Mouse (Mus musculus) cerebellum, adult 11-12 months (tissue): Measurements from ENCODE around the gene Aldoc.
"Not testable (repeated sequence)": the region's sequence is repeated elsewhere in the genome, so short reads cannot be mapped to it uniquely, and the experiment has no call there.

Source experiments
- DNase-seq: peaks from one replicate; pipeline ENCODE4 v3.0.0; 2022

The Aldoc gene

DNA sequence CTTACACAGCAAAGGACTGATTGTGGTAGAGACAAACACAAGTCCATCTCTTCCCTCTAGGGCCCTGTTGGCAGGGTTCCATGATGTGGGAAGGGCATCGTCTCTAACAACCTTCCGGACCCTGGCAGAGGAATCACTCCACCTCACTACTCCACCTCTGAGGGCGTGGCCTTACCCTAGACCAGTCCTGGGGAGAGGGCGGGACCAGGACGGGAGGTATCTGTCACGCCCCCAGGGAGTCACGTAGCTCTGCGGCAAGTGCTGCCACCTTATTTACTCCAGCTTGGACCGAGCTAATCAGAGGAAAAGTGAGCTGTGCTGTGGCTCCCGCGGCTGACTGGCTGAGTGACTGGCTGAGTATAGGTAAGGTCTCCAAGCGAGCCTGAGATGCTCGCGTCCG lies at the start of gene Aldoc:
Gene Aldoc, plus strand, starts transcription at position 109 of the 400 bp plus-strand sequence.
- DNase-seq, result peak; percentile 96

DNA sequence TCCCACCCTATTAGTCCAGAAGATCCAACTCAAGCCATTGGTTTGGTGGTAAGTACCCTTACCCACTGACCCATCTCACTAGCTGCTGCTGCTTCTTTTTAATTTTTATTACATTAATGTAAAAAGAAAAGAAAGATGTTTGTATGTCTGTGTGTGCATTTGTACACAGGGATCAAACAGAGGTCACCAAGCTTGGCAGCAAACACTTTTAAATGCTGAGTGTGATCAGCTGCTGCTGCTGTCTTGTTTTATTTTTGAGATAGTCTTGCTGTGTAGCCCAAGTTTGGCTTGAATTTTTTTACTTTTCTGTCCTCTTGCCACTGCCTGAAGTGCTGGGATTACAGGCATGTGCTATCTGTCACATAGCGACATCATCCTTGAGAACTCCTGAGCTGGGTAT lies 47.2 kb upstream of the Aldoc start:
- no peak for DNase-seq

DNA sequence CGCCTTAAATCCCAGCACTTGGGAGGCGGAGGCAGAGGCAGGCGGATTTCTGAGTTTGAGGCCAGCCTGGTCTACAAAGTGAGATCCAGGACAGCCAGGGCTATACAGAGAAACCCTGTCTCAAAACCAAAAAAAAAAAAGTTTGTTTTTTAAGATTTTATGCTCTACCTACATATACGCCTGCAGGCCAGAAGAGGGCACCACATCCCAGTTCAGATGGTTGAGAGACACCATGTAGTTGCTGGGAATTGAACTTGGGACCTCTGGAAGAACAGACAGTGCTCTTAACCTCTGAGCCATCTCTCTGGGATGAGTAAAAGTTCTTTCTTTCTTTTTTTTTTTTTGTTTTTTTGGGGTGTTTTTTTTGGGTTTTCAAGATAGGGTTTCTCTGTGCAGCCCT lies 46.6 kb upstream of the Aldoc start:
- not testable (repeated sequence) for DNase-seq

DNA sequence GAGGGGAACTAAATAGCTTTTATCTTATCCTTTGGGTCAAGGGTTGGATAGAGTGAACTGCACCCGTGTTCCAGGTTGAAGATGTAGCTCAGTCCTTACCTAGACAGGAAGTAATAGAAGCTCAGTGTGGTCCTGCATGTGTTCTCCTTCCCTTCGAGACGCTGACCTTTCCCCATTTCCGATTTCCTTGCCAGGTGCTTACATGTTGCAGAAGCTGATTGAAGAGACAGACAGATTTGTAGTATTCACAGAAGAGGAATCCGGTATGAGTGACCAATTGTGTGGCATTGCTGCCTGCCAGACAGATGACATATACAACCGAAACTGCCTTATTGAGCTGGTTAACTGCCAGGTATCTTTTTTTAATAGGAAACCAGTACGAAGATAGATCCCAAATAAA lies 43.9 kb upstream of the Aldoc start:
- no peak for DNase-seq

DNA sequence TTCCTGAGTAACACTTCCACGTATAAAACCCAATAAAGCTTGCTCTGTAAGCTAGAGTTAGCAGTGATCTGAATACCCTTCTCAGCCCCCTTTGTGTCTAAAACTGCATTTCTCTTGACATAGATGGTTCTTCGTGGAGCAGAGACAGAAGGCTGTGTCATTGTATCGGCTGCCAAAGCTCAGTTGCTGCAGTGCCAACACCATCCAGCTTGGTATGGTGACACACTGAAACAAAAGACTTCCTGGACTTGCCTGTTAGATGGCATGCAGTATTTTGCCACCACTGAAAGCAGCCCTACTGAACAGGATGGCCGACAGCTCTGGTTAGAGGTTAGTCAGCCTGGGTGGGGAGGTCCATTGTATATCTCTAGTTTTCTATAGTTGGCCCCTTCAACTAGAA lies 43.2 kb upstream of the Aldoc start:
- DNase-seq, result no peak

DNA sequence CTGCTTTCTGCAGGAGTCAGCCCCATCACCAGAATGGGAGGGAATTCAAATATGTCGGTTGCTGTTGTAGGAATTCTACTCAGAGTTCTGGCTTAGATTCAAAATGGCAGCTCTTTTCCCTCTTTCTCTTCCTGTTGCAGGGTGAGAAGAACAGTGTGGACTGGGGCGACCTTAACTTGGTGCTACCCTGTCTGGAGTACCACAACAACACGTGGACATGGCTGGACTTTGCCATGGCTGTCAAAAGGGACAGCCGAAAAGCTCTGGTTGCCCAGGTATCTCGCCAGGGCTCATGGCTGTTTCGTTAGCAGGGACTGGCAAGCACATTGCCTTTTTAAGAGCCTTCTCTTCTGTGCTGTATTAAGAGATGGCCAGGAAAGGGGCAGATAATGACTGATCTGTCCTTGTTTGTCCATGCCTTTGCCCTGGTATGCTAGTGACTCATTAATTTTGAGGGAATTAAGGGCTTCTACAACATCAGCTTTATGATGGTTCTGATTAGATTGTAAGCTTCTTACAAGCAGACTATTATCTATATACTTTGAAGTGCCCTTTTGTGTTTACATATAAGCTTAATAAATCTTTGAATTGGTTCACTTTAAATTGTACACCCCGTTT lies 33.5 kb upstream of the Aldoc start:
- no peak for DNase-seq

DNA sequence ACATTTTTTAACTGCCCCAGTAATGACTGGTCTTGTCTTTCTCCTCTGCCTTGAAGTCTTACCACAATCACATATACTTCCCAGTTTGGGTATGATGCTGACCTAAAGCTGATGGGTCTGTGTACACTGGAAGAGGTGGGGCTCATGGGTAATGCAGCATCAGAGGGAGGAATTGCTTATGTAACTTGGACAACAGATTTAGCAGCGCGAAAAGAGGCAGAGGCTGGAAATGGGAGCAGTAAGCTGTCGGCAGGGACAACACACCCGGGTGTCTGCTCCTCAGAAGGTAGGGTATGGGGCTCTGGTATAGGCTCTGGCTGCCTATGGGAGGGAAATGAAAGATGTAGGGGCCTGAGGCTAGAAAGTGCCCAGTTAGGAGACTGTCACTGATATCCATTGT lies 32.1 kb upstream of the Aldoc start, which contains the start of gene BC030499:
Gene BC030499, plus strand, starts transcription at position 188 of the 400 bp plus-strand sequence.
- no peak for DNase-seq

DNA sequence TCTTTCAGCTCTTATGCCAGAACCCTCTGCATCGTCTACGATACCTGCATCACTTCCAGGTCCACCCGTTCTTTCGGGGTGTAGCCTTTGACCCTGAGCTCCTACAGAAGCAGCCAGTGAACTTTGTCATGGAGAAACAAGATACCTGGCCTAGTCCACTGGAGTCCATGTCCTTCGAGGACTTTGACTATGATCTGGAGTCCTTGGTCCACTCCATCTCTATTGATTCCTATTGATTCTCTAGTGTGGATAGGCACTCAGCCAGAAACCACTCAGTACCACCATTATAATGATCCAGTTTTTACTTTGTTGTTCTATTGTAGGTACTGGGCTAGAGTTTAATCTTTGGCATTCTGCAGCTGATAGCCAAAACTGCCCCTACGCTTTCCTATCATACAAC lies 28.2 kb upstream of the Aldoc start:
- DNase-seq, result no peak

DNA sequence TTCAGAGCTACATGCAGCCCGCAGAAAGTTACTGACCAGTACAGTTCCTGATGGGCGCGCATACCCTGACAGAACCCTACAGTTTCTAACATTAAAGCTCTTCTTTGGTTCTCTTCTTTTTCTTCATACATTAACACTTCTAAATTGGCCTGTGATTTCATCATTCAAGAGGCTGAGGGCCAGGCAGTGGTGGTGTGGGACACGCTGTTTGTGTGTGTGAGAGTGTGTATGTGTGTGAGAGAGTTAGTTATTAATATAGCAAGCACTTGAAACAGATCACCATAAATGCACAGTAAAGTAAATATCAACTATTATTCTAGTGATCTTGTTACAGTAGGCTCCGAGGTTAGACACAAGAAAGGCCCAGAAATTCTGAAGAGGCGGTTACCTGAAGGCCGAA lies 21.9 kb upstream of the Aldoc start:
- DNase-seq, result no peak

DNA sequence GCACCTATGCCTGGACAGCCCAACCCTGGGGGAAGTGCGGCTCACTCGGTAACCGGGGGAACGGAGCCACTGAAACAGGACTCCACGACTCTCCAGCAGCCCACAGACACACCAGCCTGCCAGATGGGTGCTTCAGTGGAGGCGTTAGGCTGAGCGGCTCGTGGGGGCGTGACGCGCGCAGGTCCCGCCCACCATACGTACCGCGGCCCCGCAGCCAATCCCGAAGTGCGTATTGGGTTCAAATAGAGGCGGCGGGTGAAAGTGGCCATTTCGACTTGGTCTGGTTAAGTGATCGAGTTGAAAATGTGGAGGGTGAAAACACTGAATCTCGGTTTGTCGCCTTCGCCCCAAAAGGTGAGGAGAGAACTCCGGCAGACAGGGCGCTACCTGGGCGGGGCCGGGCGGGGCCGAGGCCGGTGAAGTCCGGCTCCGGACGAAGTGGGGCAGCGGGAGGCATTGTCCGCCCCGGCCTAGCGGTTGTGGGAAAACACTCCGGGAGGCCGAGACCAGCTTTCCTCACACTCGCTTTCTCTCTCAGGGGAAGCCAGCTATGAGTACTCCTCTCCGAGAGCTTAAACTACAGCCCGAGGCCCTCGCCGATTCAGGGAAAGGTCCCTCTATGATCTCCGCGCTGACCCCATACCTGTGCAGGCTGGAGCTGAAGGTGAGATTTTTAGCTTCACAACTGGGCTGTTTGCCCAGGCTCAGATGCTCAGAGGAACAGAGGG lies 21.2 kb upstream of the Aldoc start, which contains the start of gene Spag5:
Gene Spag5, plus strand, starts transcription at position 173 of the 728 bp plus-strand sequence.
- peak; percentile 82 for DNase-seq

DNA sequence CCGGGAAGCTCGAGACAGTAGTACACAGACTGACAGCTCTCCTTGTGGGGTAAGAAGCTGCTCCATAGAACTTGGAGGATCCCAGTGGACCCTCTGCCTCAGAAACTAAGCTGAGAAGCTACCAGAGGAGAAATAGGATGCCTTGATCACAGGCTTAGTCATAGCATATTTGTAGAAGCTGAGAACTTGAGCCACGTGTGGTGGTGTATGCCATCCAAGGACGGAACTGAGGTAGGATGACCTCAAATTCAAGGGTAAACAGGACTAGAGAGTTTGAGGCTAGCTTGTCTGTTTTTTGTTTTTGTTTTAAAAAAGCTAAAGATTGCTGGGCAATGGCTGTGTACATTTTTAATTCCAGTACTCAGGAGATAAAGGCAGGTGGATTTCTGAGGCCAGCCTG lies 17.5 kb upstream of the Aldoc start:
- DNase-seq, result no peak

DNA sequence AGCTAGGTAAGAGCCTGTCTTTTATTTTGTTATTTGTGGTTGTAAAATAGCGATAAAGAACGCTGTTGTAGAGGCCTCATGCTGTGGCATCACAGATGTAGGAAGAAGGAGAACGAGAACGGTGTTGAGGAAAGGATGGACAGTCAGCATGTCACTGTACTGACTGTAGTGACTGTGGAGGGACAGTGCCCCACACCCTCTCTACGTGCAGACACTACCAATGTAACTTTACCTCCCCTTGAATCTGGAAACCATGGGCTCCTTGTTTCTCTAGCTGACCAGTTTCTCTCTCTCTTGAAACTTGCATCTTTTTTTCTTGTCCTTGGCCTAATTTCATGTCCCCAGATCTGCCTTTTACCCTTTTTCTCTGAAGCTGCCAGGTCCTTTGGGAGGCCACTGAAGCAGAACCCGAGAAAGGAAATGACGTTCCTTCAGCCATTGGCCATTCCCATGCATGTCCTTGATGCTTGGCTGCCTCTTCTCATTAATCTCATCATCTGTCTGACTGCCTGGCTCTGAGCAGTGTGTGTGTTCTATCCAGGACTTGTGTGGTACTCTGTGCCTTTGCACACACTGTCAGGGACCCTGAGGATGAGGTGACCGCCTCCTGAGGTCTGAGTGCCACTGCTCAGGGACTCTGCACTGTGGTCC lies 11.8 kb upstream of the Aldoc start:
- no peak for DNase-seq

DNA sequence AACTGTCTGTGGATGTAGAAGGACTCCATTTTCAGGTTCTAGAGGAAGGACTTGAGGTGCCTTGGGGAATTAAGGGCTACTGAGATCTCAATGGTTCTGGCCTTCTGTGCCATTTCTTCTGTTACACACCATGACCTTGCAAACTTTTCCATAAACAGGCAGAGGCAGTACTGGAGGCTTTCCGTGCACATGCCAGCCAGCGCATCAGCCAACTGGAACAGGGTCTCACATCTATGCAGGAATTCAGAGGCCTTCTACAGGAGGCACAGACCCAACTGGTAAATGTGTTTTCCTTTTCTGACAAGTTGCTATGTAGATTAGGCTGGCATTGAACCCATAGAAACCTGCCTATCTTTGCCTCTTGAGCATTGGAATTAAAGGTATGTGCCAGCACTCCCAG lies 9.1 kb upstream of the Aldoc start:
- DNase-seq, result no peak

DNA sequence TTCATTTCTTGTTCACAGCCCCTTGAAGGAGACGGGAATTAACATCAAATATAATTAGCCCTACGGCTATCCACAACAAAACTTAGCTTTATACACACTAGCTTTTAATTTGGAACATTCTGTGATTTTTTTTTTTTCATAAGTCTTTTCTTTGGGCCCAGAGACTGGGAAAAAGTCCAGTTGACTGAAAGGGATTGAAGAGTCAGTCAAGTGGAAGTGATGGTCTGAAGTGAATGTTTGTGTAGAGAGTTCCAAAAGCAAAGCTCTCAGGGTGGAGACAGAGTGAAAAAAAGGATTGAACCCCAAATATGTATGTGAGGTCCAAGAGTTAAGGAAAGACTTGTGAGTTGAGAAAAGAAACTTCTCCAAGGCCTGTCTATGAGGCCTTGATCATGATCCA lies 4.4 kb upstream of the Aldoc start:
- no peak for DNase-seq

DNA sequence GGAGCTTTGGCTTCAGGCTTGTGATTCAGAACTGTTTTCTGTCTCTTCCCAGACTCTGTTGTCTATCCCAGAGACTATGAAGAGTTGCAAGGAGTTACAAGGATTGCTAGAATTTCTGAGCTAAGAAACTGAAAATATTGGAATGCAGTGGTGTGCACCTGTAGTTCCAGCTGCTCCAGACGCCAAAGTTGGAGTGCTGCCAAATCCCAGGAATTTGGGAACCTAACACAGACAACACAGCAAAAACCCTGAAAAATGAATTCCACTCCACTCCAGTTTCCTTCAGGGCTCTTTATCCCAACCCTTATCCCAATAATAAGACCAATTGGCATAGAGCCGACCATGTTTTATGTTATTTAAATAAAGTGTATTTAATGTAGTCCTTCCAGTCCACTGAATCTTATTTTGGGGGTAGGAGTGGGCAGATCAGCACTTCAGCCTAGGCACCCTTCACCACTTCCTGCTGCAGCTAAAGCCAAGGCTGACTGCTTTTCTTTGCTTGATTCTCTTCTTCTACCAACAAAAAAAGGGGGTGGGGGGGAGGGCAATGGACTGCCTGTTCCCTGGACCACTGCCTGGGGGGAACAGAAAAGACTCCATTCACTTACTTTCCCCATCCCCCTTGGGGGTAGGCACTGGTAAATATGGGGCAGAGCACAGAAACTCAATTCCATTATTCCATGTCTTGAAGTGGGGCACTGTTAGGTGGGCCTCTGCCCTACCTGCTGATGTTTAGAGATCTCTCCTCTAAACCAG lies 514 bp upstream of the Aldoc start:
- DNase-seq, result peak; percentile 24

DNA sequence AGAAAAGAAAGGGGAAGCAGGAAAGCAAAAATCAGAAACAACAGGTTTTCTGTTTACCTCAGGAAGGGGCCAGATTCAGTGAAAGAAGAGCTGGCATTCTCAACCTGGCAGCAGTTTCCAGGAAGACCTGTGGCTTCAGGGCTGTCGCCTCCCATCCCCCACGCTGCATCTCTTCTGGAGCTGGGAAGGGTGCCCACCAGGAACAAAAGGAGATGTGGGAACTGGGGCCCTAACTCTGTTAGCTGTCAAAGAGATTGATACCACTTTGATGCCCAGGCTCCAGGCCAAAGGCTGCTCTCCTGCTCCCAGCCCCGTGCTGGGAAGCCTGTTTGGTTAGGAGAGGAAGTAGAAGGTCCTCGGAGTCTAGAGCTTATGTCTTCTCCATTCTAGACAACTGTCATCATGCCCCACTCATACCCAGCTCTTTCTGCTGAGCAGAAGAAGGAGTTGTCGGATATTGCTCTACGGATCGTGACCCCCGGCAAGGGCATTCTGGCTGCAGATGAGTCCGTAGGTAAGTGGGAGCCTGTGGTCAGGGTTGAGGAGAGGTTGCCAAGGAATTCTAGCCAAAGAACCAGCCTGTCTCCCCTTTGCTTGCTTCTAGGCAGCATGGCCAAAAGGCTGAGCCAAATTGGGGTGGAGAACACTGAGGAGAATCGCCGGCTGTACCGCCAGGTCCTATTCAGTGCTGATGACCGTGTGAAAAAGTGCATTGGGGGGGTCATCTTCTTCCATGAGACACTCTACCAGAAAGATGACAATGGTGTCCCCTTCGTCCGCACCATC lies 1.4 kb downstream of the Aldoc start:
- DNase-seq, result peak; percentile 69

DNA sequence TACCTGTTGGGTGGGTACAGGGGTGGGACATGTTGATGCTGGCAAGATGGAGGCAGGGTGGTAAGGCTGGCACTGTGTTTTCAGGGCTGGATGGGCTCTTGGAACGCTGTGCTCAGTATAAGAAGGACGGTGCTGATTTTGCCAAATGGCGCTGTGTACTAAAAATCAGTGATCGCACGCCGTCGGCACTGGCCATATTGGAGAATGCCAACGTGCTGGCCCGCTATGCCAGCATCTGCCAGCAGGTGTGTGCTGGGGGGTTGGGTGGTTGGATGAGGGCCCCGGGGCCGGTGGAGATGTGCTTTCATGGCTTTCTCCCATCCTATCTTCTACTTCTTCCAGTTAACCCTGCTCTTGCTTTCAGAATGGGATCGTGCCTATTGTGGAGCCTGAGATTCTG lies 2.2 kb downstream of the Aldoc start:
- DNase-seq, result peak; percentile 46

DNA sequence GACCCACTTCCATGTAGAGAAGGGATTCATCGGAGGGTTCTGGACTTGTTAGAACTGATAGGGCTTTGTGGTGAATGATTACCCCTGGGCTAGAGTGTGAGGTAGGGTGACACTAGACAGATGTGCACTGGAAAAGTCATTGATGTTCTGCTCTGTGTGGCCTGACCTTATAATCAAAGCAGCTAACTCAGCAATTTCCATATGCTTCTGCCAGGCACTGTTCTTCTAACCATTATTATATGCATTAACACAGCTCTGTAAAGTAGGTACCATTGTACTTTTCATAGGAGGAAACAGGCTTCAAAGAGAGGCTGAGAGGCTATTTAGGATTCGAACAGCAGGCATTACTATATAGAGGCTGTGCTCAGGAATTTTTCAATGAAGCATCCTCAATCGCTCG lies 4.4 kb downstream of the Aldoc start:
- DNase-seq, result no peak

DNA sequence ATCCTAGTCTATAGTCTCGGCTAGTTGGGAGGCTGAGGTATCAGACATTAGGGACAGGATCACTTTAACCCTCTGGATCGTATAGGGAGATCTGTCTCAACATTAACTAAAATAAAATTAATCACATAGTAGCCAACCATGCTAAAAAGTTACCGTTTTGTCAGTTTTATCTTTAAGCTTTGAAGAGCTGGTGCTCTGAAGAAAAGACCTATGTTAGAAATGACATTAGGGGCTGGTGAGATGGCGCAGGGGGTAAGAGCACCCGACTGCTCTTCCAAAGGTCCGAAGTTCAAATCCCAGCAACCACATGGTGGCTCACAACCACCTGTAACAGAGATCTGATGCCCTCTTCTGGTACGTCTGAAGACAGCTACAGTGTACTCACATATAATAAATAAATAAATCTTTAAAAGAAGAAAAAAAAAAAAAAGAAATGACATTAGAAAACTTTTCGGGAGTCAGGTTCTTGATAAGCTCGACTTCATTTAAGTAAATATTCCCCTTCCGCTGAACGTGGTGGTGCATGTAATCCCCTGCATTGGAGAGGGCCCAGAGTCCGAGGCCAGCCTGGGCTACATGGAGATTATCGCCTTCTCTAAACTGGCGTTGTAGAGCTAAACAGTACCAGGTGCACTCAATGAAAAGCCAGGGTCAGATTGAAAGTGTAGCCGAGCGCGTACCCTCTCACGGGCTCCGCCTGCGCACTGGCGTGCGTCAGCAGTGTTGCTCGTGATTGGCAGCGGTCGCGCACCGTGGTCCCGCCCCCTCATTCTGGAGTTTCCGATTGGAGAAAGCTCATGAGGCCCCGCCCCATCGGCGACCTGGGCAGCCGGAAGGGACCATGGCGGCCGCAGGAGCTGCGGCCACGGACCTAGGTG lies 5.1 kb downstream of the Aldoc start, which contains the start of gene Pigs:
Gene Pigs, plus strand, starts transcription at position 782 of the 878 bp plus-strand sequence.
- peak; percentile 96 for DNase-seq

DNA sequence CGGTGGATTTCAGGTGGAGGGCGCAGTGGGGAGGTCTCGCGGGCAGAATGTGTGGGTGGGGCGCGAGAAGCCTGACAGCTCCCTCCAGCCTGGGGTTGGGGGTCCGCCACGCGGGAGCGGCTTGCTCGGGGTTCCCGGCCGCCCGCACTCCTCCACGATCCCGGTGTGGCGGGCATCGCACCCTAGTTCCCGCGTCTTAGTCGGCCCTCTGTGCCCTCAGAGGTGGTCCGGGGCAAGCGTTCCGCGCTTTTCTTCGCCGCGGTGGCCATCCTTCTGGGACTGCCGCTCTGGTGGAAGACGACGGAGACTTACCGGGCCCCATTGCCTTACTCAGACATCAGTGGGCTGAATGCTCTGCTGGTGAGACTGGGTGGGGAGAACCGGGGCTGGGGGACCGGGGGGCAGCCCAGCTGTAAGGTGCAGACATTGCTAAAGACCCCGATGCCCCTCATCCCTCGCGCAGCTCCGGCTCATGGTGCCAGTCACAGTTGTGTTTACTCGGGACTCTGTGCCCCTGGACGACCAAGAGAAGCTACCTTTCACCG lies 5.8 kb downstream of the Aldoc start:
- no peak for DNase-seq

DNA sequence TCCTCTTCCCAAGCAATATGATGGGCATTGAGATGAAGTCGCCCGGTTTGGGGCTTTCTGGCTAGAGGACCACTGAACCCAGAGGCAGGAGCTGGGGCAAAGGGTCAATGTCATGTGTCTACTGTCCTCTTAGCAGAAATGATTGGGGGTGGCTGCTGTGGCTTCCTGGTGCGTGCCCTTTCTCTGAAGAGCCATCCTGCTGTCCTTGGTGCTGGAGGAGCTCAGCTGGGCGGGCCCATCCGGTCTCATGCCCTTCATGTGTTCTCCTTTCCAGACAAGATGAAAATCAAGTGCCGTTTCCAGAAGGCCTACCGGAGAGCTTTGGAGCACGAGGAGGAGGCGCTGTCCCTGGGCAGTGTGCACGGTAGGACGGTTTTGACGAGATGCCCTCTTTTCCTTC lies 9.9 kb downstream of the Aldoc start:
- DNase-seq, result no peak
